Mouse (Mus musculus) monocyte, adult 2 months (primary cell): Measurements from ENCODE around the gene Cnst.

ENCODE experiments used
- DNase-seq, 2 experiments: peaks; one replicate each; pipeline ENCODE4 v3.0.0; 2022; ENCODE audit warnings: low spot score in 2 of 2, low read depth in 1 of 2

Cnst gene

DNA sequence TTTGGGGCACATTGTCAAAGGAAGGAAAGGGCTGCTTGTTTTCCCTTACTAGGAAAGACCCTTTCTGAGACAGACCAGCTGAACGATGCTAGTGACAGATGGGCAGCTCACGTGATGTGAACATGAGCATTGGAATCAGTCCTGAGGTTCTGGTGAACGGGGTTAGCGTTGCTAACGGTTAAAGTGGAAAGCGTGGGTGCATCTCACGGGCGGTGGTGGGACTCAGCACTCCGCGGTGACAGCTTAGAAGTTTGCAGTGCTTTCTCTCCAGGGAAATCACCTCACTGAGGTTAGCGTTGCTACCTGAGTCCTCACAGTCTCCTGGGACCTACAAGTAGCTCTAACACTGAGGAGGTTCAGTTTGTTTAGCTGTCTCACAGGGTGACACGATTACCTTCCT is 45.5 kb downstream of the Cnst start:
- no peak for DNase-seq

DNA sequence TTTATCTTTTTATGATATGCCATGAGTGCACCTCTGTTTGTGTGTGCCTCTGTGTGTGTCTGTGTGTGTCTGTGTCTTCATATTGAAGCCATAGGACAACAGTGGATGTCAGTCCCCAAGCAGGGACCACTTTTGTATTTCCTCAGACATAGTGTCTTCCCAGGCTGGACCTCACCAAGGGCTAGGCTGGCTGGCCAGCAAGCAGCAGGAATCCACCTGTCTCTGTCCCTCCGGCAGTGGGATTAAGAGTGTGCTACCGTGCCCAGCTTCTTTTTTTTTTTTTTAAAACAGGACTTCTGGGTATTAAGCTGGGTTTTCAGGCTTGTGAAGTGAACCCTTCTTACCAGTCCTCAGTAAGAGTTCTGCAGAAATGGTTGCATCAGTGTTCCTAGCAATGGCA is 46.0 kb downstream of the Cnst start:
- no peak for DNase-seq

DNA sequence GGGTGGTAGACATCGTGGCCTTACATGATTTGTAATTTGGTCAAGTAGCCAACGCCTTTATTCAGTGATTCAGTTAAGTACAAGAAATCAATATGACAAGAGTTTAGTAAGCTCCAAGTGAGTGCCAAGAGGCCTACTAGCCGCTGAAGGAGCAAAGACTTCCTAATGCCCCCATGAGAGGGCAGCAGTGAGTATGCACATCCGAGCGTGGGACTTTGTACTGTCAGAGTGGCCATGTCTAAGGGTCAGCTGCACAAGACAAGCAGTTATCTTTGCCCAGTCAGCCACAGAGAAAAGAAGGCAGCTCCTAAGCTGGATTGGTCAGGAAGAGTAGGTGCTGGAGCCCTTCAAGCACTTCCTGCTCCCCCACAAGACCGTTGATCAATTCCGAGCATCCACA is 46.8 kb downstream of the Cnst start:
- DNase-seq, result no peak

DNA sequence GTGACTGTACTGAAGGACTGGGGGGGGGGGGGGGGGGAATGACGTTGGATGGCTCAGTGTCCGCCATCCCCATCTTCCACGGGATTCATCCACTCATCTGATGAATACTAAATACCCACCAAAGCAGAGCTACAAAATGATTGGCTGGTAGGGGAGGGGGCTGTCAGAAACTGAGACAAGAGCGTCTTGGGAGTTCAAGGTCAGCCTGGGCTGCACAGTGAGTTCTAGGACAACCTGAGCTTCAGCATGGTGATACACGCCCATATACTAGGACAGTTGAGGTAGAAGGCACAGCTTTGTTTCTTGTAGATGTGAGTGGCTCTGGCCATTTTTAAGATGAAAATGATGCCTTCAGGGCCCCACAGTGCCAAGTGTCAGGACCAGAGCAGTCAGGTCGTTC is 52.2 kb downstream of the Cnst start:
- DNase-seq, result no peak

DNA sequence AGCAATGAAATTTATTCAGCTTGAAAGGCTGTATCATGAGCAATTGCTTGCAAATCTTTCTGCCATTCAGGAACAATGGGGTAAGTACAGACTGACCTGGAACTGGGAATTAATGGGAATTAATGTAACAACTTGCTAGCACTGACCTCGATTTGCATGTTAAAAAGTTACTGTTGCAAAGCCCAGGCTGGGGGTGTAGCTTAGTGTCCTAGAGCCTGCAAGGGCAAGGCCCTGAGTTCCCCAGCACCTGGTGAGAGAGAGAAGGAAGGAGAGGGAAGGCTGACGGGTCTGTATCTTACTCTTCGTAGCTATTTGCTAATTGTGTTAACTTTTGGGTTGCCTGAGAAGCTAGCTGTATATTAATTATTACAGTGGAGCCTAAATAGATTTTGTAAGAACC is 58.4 kb downstream of the Cnst start:
- no peak for DNase-seq

DNA sequence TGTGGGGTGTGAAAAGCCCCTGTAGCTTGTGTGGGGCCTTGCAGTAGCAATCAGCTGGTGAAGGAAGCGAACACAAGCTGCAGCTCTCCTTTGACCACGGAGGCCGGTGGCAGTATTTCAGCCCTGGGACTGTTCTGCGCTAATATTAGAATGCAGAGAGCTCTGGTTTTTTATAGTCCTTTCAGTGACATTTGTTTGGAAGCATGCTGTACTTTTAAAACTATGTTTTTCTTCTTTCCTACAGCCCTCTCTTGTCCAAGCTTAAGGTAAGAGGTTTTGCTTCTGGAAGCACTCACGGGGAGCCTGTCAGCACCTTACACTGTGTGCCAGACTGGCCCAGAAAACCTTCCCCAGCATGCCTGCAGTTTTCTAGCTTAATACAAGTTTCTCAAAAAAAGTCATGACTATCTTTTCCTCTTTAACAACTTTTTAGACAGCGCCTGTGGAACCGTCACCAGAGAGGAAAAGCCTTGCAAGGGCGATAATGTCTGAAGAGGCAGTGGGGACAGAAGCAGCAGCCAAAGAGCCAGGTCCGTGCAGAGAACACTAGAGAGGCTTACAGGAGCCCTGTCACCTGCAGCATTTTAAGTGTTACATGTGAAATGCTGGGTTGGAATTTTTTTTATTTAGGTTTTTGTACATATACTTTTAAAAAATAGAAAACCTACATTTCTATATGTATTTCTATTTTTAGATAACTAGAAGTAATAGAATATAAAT is 60.0 kb downstream of the Cnst start:
- no peak for DNase-seq

DNA sequence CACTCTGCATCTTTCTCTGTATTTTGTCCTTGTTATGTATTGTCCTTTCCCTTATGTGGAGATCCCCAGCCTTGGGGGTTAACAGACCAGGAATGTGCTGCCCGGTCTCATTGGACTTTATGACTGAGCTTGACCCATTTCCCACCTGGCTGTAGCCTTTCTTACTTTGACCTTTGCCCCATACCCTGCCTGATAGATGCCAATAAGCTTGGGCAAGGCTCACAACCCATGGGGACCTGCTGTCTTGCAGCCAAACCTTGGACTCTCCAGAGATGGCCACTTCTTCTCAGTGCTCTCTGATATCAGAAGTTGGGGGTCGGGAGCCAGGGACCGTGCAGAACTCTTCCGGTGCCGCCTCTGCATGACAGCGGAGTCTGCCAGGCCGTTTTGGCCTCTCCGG is 62.4 kb downstream of the Cnst start:
- DNase-seq, result no peak

DNA sequence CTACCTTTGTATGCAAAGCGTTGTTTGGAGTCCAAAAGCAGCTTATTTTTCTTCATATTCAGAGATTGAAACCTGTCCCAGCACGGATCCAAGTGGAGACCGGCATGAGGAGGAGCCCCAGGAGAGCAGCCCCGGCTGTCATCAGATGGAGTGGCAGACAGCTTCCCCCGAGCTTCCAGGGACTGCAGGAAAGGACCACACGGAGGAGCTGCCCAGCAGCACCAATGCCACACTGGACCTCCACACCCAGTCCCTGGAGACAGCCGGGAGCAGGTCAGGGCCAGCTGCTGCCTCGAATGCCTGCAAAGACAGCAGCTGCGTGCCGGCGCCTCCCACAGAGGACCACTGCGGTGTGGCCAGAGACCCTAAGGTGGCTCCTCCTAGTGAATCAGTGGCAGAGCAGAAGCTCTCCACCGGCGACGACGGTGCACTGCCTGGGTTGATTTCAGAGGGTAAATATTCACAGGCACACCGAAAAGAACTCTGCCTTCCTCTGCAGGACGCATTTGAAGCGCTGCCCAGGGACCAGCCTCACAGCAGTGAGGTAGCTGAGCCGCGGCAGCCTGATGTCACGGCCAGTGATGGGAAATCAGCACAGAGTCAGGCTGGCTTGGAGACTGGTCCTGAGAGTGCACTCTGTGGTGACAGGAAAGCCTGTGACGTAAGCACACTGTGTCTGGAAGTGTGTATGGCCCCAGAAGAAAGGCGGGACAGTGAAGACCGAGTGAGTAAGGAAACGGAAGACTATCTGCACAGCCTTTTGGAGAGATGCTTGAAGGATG is 63.7 kb downstream of the Cnst start:
- DNase-seq, result no peak

DNA sequence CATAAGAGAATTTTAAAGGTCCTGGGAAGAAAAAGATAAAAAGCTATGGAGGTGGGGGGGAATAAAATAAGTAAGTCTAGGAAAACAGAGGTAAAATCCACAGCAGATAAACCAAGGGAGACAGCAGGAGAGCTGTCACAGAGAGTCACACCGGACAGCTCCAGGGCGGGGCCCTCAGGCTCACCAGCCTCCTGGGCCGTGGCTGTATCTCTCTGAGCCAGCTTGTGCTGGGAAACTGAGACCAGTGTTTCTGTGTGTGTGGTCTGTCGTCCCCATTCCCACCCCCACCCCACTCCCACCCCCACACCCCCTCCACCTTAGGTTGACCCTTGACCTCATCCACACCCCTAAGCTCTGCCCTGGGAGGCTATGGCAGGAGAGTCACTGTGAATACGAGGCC is 65.0 kb downstream of the Cnst start:
- DNase-seq, result no peak

DNA sequence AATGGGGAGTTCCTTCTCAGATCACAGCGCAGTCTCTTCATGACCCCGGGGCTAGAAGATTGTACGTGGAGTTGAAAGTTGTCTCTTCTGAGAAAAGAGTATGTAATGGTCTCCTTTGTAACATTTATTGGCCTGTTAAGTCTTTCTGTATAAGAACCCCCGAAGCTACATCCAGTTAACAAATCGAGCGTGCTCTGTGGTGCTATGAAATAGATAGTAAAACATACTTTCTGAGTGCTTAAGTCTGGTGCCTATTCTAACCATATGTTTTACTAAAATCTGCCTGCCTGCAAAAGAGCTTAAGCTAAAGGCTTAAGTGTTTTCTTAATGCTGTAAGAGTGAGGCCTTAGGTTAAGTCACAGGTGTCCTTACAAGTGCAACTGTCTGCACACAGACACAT is 66.2 kb downstream of the Cnst start:
- no peak for DNase-seq

DNA sequence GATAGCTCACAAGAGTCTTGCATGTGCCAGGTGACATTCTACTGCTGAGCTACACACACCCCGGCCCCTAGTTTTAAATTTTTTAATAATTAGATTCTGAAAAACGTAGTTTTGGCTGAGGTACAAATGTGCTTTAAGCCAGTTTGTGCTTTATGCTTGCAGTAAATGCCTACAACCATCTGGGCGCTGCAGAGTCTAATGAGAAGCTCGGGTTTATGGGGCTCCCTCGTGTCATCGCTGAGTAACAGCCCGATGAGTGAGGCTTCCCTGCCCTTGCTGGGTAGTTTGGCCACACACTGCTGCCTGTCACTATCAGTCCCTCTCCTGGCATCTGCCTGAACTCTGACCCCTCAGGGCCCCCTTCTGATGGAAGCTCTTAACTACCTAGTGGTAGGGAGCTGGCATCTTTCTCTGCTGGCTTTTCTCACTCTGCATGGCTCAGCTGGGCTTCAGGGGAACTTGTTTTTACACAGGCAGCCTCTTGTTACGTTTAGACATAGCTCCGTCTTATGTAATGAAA is 66.9 kb downstream of the Cnst start:
- DNase-seq, result no peak

DNA sequence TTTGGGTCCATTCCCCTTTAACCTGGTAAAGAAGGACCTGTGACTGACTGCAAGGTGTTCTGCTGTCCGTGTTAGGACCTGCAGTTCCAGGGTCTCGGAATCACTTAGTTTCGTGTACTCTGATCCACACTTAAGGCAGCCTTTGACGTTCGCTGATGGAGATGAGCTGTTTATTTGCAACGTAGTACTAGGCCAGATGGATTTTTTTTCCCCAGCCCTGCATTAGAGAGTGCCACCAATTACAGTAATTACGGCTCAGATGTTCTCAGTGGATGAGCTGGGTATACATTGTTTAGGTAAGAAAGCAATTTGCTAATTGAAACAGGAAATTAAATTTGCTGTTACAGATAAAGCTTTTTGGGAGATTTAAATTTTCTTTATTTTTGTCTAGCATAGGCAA is 71.3 kb downstream of the Cnst start:
- no peak for DNase-seq

DNA sequence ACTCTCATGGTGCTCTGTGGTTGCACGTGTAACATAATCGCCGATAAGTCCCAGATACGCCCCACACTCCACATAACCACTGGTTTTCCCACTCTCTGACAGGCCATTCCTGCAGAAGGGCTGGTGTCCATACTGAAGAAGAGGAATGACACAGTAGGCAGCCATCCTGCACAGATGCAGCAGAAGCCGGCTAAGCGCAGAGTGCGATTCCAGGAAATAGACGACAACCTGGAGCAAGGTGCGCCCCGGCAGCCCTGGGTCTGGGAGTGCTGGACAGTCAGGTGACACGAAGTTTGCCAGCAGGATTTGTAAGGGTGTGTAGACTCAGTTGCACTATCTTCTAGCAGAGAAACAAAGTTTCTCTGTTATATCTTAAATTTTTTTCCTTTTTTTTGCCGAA is 76.5 kb downstream of the Cnst start:
- no peak for DNase-seq

DNA sequence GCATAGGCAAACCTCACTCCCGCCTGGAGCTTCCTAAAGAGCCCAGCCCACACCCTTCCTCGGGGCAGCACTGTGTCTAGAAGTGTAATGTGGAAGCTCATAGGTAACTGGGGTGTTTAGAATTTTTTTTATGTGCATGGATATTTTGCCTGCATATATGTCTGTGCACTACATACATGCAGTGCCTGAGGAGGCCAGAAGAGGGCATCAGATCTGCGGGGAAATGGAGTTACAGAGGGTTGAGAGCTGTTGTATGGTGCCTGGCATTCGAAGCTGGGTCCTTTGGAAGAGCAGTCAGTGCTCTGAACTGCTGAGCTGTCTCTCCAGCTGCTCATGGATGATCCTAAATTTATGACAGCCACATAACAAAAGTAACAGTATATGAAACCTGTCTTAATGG is 77.5 kb downstream of the Cnst start:
- DNase-seq, result no peak

DNA sequence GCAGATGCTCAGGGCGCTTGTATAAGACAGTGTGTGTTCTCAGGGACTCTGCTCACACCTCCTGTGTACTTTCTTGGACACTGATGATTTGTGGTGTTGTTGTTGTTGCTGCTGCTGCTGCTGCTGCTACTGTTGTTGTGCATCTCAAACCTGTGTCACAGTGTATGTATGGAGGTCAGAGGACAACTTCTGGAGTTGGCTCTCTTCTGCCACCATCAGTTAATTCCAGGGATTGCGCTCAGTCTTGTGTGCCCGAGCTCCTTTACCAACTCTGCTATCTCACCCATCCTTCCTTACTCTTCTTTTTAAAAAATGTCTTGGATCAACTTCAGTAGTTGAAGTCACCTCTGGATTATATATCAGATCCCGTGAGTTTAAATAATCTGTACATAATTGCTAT is 78.2 kb downstream of the Cnst start:
- peak in 1 of 2 experiments; percentile 15 for DNase-seq

DNA sequence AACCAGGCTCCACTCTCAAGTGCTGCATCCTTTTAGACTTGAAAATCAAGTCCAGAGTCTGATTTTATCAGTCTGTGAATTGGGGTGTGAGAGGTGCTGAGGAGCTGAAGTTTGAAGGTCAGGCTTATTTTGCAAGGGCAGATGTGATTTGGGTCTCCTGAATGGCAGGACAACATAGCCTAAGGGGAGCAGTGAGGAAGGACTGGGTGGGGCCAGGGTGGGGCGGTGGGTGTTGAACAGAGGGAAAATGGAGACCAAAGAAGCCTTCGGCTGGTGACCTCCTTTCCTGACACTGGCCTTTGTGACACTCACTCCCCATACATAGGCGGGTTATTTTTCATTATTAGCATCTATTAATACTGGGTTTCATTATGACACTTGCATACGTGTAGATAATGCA is 81.7 kb downstream of the Cnst start:
- no peak for DNase-seq

DNA sequence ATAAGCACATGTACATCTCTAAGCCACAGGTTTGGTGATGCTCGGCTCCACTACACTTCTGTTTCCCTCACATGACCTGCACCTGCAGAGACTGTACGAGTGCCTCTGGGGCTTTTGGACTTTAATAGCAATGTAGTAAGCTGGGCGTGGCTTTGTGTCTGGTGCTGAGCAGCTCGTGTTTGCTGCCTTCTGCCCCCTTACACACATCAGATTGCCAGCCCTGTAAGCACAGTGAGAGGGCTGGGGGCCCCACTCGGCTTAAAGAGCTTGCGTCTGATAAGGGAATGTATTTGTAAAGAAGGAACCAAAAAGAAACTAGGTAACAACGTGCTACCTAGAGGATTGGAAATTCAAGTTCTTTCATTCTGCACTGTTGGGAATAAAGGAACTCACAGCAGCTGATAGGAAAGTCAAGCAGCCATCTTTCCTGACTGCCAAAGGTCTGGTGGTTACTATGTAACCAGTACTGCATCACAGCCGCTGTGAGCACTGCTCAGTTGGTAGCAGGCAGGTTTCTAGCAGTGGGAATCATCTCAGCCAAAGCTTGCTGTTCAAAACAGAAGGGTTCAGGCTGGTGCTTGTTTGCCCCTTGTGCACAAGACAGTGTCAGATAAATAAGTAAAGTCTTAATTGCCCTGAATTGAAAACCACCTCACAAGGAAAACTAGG is 82.4 kb downstream of the Cnst start:
- no peak for DNase-seq

DNA sequence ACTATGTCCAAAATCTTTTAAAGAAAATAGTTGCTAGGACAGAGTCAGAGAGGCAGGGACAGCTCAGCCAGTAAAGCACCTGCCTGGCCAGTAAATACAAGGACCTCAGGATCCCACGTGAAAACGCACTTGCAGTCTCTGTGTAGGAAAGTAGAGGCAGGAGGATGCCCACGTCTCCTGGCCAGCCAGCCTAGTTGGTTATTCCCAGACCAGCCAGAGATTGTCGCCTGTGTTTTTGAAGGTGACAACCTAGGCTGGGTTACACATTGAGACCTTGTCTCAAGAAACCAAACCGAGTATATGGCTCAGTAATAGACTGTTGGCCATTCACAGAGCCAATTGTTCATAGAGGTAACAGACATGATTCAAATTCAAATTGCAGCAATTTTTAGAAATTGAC is 83.1 kb downstream of the Cnst start:
- DNase-seq, result no peak

DNA sequence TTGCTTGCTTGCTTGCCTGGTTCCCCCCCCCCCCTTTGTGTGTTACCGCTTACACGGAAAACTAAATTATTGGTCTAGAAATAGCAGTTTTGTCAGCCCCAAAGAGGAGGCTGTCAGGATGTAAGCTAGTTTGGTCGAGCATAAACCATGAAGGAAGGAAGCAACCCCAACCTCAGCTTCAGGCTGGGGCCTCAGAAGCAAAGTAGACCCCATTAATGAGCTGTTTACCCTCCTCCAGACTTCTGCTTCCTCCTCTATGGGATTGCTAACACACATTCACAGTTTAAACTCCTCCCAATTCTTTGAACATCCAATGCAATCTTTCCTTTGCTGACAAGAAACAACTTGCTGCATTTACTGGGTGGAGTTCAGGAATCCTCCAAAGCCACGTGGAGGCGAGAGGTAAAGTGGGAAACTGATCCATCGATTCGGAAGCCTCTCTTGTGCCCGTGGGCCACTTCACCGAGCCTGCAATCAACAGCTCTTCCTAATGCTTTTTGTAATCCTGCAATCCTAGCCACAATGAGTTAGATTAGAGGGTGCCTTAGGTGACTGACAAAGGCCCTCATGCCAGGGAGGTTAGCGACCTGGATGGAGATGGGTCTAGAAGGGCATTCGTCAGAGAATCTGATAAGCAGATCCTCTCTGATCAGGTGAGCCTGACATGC is 86.7 kb downstream of the Cnst start:
- no peak for DNase-seq

DNA sequence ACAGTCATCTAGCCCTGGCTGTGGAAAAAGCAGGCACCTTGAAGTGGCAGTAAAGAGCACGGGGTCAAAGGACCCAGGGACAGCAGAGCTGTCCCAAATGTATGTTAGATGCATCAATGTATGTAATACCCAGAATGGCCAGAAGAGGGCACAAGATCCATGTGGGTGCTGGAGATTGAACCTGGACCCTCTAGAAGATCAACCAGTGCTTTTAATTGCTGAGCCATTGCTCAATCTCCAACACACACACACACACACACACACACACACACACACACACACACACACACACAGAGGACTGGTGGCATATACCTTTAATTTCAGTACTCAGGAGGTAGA is 87.2 kb downstream of the Cnst start:
- no peak for DNase-seq

DNA sequence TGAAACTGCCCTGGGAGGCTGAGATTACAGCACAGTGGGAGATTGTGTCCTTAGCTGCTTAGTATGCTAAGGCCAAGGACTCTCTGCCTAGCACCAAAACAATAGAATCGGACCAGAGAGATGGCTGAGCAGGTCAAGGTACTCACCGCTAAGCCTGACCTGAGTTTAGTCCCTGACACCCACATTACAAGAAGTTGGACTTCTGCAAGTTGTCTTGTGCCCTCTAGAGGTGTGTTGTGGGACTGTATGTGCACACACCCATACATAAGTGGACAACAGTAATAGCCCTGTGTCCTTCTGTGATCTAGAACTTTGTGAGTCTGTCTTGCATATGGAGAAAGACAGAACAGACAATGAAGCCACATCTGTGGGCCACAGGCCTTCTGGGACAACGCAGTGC is 88.0 kb downstream of the Cnst start:
- no peak for DNase-seq

DNA sequence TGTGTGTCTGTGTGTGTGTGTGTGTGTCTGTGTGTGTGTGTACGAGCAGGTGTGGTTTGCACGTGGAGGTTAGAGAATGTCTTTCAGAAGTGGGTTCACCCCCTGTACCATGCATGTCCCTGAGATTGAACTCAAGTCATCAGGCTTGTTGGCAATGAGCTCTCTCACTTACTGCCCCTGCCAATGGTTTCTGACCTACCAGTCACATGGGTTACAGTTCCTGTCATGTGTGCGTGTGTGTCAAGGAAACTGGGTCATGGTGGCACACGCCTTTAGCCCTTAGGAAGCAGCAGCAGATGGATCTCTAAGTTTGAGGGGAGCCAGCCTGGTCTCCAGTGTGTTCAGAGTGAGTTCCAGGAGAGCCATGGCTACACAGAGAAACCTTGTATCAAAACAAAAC is 96.6 kb downstream of the Cnst start:
- DNase-seq, result no peak
